Mouse (Mus musculus) layer of hippocampus, adult 11-12 months (tissue): Measurements from ENCODE around the gene Crhr2.

Experiments used
- DNase-seq: peaks from one replicate; pipeline ENCODE4 v3.0.0; 2022; ENCODE audit warnings: low spot score

The Crhr2 gene

DNA sequence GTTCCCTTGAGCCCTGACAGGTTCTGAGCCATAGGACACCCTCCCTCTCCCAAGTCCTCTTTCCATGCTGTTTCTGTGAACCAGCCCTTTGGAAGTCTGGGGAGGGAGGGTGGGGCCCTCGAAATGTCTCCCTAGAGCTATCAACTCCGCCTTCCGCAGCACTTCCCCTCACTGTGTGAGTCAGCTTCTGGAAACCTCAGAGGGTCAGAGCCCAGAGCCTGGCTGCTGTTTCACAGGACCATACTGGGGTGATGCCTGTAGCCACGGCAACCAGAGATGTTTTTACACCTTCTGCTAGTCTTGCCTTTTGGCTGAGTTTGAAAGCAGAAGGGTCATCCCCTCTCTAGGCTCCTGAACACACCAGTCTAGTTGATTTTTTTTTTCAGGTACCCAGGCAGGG, 9.8 kb downstream of the Crhr2 start:
- DNase-seq = no peak

DNA sequence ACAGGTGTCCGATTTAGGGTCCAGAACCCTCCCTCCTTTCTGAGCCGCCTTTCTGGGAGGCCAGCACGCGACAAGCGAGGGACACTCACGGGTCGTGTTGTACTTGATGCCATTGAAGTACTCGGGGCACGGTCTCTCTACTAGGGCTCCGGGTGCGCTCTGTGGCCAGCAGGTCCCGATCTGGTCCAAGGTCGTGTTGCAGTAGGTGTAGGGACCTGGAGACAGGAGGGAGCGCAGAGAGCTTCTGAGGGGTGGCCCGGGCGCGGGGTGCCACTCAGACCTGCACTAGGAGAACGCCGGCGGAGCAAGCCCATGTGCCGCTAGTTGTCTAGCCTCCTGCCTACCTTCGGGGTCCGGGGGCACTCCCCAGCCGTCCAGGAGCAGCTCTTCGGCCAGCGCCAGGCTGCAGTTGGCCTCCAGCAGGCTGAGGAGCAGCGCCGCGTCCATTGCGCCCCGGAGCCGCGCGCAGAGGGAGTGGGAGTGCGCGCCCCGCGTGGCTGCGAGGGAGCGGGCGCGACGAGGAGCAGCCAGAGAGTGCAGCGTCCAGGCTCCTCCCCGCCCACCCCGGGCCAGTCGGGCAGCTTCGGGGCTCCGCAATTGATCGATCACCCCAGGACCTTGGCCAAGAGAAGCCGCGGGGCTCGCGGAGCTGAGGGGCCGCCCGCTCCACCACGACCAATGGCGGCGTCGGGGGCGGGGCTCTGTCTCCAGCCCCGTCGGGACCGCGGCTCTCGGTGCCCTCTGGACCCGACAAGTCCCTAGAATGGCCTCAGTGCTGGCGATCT, 15.3 kb downstream of the Crhr2 start:
- no peak for DNase-seq

DNA sequence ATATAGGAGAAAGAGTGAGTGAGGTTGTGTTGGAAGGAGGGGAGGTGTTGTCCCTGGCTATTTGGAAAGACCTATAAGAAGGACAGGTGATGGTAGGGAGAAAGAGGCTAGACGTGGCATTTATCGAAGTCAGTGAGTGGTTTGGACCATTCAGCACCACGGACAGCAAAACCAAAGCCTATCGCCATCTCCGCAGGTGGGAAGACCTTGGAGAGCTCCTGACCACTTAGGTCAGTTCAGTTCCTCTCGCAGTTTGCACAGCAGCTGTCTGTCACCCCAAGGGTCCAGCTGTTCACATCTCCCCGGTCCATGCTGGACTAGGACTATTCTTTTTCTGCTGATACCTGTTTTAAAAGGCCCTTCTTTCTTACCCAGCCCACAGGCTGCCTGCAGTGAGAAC, 24.5 kb downstream of the Crhr2 start:
- no peak for DNase-seq

DNA sequence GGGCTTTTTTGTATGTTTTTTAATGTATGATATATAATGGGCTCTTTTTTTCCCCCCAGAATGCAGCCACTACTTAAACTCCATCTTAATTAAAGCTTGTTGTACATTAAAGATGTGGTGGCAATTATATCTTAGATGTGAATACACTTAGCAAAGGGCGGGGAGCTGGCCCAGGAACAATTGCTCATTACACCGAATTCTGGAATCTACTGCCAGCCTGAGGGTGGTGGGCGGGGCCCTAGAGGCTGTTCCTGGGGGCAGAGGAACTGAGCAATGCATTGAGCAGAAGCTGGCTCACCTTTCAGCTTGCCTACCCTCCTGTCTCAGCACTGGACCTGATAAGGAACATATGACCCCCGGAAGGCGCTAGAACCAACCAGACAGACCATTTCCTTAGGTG, 34.2 kb downstream of the Crhr2 start:
- DNase-seq = no peak

DNA sequence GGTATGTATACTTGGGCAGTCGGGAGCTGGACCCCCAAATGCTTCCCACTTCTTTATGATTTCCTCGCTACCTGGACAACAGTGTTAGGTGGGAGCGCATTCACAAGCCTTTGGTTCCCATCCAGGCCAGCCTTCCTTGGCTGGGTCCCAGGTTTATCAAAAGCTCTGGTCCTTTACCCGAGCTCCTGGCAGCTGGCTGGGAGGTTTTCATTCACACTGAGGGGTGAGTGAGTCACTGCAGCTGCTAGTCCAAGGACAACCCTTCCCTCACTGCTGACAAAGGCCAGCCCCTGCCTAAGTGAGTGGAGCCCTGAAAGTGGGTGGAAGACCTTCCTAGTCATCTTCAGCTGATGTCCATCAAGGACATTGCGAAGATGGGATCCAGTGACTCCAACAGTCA, 34.8 kb downstream of the Crhr2 start:
- no peak for DNase-seq

- DNase-seq = no peak
Observed at GRCm38 (mm10) chr6:55093431-55094146, 39.2 kb downstream of the Crhr2 start.

DNA sequence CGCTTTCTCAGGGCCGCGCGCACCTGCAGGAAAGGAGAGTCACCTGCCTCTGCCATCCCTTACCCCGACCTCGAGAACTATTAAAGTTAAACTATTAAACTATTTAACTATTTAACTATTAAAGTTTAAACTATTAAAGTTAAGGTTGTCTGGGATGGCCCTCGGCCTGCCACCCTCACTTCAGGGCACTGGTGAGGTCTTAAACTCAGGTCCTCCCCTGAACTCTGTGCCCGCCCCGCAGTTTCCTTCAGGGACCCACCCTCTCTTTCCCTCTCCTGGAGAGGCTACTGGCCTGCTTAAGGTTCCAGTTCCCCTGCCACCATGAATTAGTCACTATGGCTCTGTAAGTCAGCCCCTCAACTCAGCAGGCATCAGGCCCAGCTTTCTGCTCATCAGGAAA, 41.4 kb downstream of the Crhr2 start:
- DNase-seq = no peak

DNA sequence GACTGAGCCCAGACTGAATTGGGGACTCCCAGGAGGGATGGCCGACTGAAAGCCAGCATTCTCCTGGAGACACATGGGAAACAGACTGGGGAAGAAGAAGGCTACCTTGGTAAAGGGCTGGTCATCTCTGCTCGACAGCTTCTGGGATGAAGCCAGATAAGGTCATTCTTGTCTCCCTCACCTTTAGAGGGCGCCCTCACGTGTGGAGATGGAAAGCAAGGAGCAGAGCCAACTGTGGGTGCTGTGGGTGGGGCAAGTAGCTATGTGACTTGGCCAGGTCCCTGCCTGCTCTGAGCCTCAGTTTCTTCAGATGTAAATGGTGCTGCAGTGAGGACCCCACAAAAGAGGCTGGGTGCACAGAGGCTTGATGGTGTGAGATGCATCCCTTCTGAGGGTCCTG, 42.2 kb downstream of the Crhr2 start:
- DNase-seq = no peak

- no peak for DNase-seq
Observed at GRCm38 (mm10) chr6:55087355-55087754, 45.5 kb downstream of the Crhr2 start.

DNA sequence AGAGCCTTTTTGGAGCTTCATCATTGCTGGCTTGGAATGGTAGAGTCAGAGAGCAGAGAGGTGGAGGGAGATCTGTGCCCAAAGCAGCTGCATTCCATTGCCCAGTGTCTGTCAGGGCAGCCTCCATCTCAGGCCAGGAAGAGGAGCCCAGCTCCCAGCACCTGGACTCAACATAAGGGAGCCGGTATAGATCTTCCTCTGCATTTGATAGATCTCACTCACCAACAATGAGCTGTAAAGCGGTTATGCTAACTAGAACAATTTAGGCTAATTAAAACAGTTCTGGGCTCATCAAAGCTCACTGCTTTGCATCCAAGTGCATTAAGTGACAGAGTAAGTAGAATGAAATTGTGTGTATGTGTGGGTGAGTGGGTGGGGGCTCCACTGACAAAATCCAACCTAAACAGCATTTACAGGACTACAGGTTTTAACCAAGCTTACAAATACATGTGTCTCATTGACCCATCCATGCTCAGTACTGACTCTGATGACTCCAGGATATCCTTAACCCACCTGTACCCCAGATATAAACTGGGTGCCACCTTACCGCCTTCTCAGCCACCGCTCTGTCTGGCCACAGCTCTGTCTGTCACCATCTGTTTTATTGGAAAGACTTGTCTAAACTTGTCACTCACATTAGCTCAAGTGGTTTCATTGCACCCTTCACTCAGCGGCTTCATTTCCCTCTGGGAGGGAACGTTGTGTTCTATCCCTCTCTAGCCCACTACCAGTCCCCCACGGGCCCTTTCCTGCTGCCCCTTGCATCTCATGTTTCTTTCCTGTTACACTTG, 50.4 kb downstream of the Crhr2 start:
- DNase-seq = no peak

DNA sequence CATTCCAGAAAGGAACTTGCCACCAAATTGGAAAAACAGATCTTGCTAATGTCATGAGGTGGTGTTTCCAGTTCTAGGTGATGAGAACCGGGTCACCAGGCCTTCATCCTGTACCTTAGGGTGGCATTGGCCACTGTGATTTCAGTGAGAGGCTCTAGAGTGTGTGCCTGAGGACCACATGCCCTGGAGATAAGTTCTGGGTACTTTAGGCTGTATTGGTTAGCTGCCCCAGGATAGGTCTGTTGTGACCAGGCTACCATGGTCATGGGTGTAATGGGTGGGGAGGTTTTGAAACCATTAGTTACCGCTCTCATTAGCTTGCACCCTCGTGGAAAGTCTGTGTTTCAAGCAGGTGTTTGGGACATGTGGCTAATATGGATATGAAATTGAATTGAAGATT, 51.4 kb downstream of the Crhr2 start:
- no peak for DNase-seq

- peak; percentile 30 for DNase-seq
Observed at GRCm38 (mm10) chr6:55076561-55077255, 56.1 kb downstream of the Crhr2 start.

DNA sequence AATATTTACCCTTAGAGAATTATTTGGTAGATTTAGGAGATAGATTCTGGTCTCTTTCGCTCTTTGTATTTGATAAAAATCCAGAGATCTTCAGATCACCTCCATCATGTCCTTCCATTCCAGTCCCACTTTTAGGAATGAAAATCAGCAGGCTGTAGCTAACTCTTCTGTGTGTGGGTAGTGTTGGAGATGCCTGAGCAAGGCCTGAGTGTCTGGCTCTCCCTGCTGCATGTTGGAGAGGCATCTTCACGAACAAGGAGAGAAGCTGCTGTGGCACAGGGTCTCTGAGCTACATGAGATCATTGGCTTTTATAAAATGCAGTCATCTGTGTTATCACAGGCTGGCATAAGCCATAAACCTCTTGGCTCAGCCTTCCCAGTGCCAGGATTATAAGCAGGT, 66.9 kb downstream of the Crhr2 start:
- no peak for DNase-seq

GRCm38 (mm10) chr6:55064477-55064827, 68.4 kb downstream of the Crhr2 start:
- DNase-seq = no peak

DNA sequence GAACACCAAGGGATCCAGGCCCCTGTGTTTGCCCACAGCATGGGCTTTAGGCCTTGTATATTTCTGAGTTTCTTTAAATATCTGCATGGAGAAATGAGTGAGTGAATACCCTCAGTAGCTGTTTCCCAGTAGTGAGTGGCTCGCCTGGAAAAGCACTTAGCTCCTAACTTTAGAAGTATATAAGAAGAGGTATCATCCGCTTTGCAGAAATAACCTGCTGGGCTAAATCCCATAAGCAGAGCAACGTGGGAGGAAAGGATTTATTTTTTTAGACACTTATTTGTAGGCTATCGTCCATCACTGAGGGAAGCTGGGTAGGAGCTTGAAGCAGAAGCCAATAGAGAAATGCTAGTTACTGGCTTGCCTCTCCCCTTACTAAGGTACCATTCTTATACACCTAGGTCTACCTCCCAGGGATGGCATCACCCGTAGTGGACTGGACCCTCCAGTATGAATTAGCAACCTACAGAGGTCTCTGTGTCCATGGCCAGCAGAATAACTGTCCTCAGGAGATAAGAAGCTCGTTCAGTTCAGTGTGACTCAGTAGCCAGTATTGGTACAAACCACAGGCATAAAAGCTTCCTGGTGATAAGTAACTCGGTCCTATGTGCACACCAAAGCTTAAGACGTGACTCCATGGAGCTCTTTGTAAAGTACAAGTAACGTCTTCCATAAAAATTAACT, 68.9 kb downstream of the Crhr2 start:
- no peak for DNase-seq

DNA sequence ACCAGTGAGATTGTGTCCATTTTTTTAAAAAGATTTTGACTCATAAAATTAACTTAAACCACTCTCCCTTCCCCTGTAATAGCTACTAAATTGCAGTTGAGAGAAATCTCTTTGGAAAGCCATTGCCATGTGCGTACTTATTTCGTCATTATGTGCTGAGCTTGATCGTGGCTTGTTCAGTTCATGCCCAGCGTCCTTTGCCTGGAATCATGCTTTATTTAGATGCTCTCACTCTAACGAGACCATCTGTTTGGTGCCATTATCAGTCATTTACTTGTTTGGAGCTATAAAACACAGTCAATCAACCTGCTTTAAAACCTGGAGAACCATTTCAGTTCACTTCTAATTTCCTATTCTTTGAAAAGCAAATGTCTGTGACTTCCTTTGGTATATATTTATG, 70.6 kb downstream of the Crhr2 start:
- peak; percentile 27 for DNase-seq

DNA sequence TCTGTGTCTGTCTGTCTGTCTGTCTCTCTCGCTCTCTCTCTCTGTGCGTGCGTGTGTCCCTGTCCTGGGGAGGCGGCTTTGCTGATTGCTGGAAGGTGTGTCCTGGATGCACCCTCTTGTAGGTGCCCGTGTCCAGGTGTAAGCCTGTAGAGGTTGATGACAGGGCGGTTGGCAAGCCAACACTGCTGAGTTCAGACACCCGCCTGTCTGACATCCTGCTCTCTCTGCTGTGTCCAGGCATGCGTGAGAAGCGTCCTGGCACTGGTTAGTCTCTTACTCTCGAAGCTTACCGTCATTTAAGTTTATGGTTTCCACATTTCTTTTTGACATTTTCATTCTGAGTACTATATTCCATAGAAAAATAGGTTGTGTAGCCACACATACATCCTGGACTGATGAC, 71.5 kb downstream of the Crhr2 start:
- no peak for DNase-seq

- DNase-seq = no peak
Observed at GRCm38 (mm10) chr6:55060241-55060825, 72.5 kb downstream of the Crhr2 start.

GRCm38 (mm10) chr6:55057427-55057826, 75.4 kb downstream of the Crhr2 start:
- no peak for DNase-seq

- DNase-seq = no peak
Observed at GRCm38 (mm10) chr6:55054491-55054890, 78.3 kb downstream of the Crhr2 start.

GRCm38 (mm10) chr6:55049186-55049585, 83.6 kb downstream of the Crhr2 start:
- DNase-seq = no peak
